Mouse (Mus musculus): ENCODE measurements around the gene Ccdc187. TPM values are rescaled to one million over a fixed set of nuclear protein-coding genes. Genes with fewer than 3 reads are reported as not detected.

Ccdc187 gene
- total and polyA plus RNA-seq, 3 experiments: not detected

GRCm38 (mm10) chr2:26265095-26265494 lies 29.3 kb downstream of the Ccdc187 start:
- H3K9me3 ChIP-seq (replicated peaks; ENCODE audit: low read length): no peaks in the 10 kb centered on the region
- in situ Hi-C loops (cut with MboI; ENCODE audit: low pct_ligation_motif_present, low pct_unique_long_range_greater_than_20kb, low sequenced_read_pairs): no loop called here
- dilution Hi-C loops (cut with MboI; ENCODE audit: extremely low pct_ligation_motif_present, extremely low pct_unique_long_range_greater_than_20kb, low sequenced_read_pairs): no loop called here

GRCm38 (mm10) chr2:26264646-26265045 lies 29.7 kb downstream of the Ccdc187 start:
- peaks cover 61% of the 10 kb centered on the region for H3K27me3 ChIP-seq (replicated peaks)
- no peaks in the 10 kb centered on the region for H3K79me2 ChIP-seq (replicated peaks; ENCODE audit: control insufficient read depth, extremely low read depth, insufficient read depth, poor library complexity, severe bottlenecking)
- H3K4me3 ChIP-seq (replicated peaks in 1 of 3; ENCODE audit: low read depth in 2 of 3, low read length in 2 of 3, poor library complexity in 1 of 3): no peak overlapping the region
- DNase-seq (ENCODE audit: extremely low read depth): no peak
- in situ Hi-C loops (cut with MboI; ENCODE audit: low pct_ligation_motif_present, low pct_unique_long_range_greater_than_20kb, low sequenced_read_pairs) (no loop called here), dilution Hi-C loops (cut with MboI; ENCODE audit: extremely low pct_ligation_motif_present, extremely low pct_unique_long_range_greater_than_20kb, low sequenced_read_pairs) (no loop called here)
- no peaks in the 10 kb centered on the region for H3K36me3 ChIP-seq (replicated peaks in 1 of 2; ENCODE audit: control insufficient read depth in 1 of 2, insufficient read depth in 1 of 2, low read length in 1 of 2)
- no peak overlapping the region for H3K27ac ChIP-seq (ENCODE audit: insufficient read depth, low read depth)
- no peak overlapping the region for H3K9ac ChIP-seq (ENCODE audit: insufficient read depth, low read depth)
- no peak overlapping the region for H3K4me2 ChIP-seq (ENCODE audit: insufficient read depth, low read depth, poor library complexity, severe bottlenecking)
- no peaks in the 10 kb centered on the region for H3K9me3 ChIP-seq (replicated peaks; ENCODE audit: low read length)
- no peaks in the 10 kb centered on the region for H3K4me1 ChIP-seq (ENCODE audit: control insufficient read depth in 1 of 2, insufficient read depth in 2 of 2)
- TF ChIP-seq ELF1 (IDR thresholded peaks at IDR 0.05; ENCODE audit: low read depth, low read length) (no peak), KAT2A (IDR thresholded peaks at IDR 0.05; ENCODE audit: insufficient replicate concordance, low read length) (no peak), CHD1 (IDR thresholded peaks at IDR 0.05; ENCODE audit: low read depth, low read length) (no peak), USF1 (IDR thresholded peaks at IDR 0.05; ENCODE audit: low read depth, low read length) (no peak), ZMIZ1 (IDR thresholded peaks at IDR 0.05; ENCODE audit: low read depth, low read length) (no peak), USF2 (conservative IDR thresholded peaks at IDR 0.05; ENCODE audit: low read depth, low read length) (no peak), CHD2 (IDR thresholded peaks at IDR 0.05; ENCODE audit: low read length) (no peak)

More at GRCm38 (mm10) chr2:26265095-26265494, 29.3 kb downstream of the Ccdc187 start:
- Histone ChIP-seq H3K4me1 (ENCODE audit: control insufficient read depth in 1 of 2, insufficient read depth in 2 of 2) (no peaks in the 10 kb centered on the region), H3K27ac (ENCODE audit: insufficient read depth, low read depth) (no peak overlapping the region), H3K9ac (ENCODE audit: insufficient read depth, low read depth) (no peak overlapping the region), H3K36me3 (replicated peaks in 1 of 2; ENCODE audit: control insufficient read depth in 1 of 2, insufficient read depth in 1 of 2, low read length in 1 of 2) (no peaks in the 10 kb centered on the region), H3K27me3 (replicated peaks) (peaks cover 64% of the 10 kb centered on the region), H3K4me2 (ENCODE audit: insufficient read depth, low read depth, poor library complexity, severe bottlenecking) (no peak overlapping the region), H3K4me3 (replicated peaks in 1 of 3; ENCODE audit: low read depth in 2 of 3, low read length in 2 of 3, poor library complexity in 1 of 3) (no peak overlapping the region), H3K79me2 (replicated peaks; ENCODE audit: control insufficient read depth, extremely low read depth, insufficient read depth, poor library complexity, severe bottlenecking) (no peaks in the 10 kb centered on the region)
- DNase-seq (ENCODE audit: extremely low read depth): no peak
- TF ChIP-seq HCFC1 (IDR thresholded peaks at IDR 0.05; ENCODE audit: low read depth, low read length) (no peak), USF2 (conservative IDR thresholded peaks at IDR 0.05; ENCODE audit: low read depth, low read length) (no peak), ZC3H11A (IDR thresholded peaks at IDR 0.05; ENCODE audit: low read depth, low read length) (no peak), TCF12 (IDR thresholded peaks at IDR 0.05; ENCODE audit: low read depth, low read length) (no peak), ETS1 (conservative IDR thresholded peaks at IDR 0.05; ENCODE audit: low read depth, low read length) (no peak), MEF2A (IDR thresholded peaks at IDR 0.05; ENCODE audit: borderline replicate concordance, low read depth, low read length) (no peak), MAX (IDR thresholded peaks at IDR 0.05; ENCODE audit: low read length) (no peak), ZNF384 (IDR thresholded peaks at IDR 0.05; ENCODE audit: low read depth, low read length) (no peak), POLR2AphosphoS2 (IDR thresholded peaks at IDR 0.05; ENCODE audit: low read depth, low read length) (no peak), RAD21 (IDR thresholded peaks at IDR 0.05; ENCODE audit: low read depth, low read length) (no peak)

Measured in CH12.LX (cell line).